Mouse (Mus musculus) regulatory T cell (primary cell): ENCODE results near the gene Siglecg.

Source experiments
- in situ Hi-C: fragments of 300-600 bp; cut with MboI, MseI; formaldehyde crosslinking; loops from one replicate; pipeline ENCODE4 v1.15.1; 2025; ENCODE audit warnings: high pct_unique_total_duplicates

Gene Siglecg

GRCm38 (mm10) chr7:43408131-43408553 is at the start of gene Siglecg:
Gene Siglecg, plus strand, starts transcription at chr7:43408204.
- in situ Hi-C loops: no loop called here

- in situ Hi-C loops: no loop called here
Measured at GRCm38 (mm10) chr7:43358556-43358955, 49.4 kb upstream of the Siglecg start.

- in situ Hi-C loops: no loop called here
Measured at GRCm38 (mm10) chr7:43361442-43361841, 46.6 kb upstream of the Siglecg start.

- in situ Hi-C loops: no loop called here
Measured at GRCm38 (mm10) chr7:43362021-43362420, 46.0 kb upstream of the Siglecg start.

- in situ Hi-C loops: loop anchor here (5.0 kb wide), 1 partner anchor 101 kb away; no protein-coding TSS in a partner anchor
Measured at GRCm38 (mm10) chr7:43378226-43378625, 29.8 kb upstream of the Siglecg start.

GRCm38 (mm10) chr7:43392349-43393121 is 15.5 kb upstream of the Siglecg start:
- in situ Hi-C loops: no loop called here

- in situ Hi-C loops: no loop called here
Measured at GRCm38 (mm10) chr7:43399501-43399900, 8.5 kb upstream of the Siglecg start.

- in situ Hi-C loops: no loop called here
Measured at GRCm38 (mm10) chr7:43402718-43403117, 5.3 kb upstream of the Siglecg start.

GRCm38 (mm10) chr7:43407573-43407972 is 431 bp upstream of the Siglecg start:
- in situ Hi-C loops: no loop called here

GRCm38 (mm10) chr7:43409084-43409483 is 1.1 kb downstream of the Siglecg start:
- in situ Hi-C loops: no loop called here

- in situ Hi-C loops: loop anchor here (5.0 kb wide), 1 partner anchor 1381 kb away; no protein-coding TSS in a partner anchor
Measured at GRCm38 (mm10) chr7:43411724-43412123, 3.7 kb downstream of the Siglecg start.

GRCm38 (mm10) chr7:43417298-43417697 is 9.3 kb downstream of the Siglecg start:
- in situ Hi-C loops: no loop called here

GRCm38 (mm10) chr7:43422995-43423617 is 15.1 kb downstream of the Siglecg start:
- in situ Hi-C loops: no loop called here

GRCm38 (mm10) chr7:43423991-43424625 is 16.1 kb downstream of the Siglecg start:
- in situ Hi-C loops: no loop called here

- in situ Hi-C loops: no loop called here
Measured at GRCm38 (mm10) chr7:43427406-43427805, 19.4 kb downstream of the Siglecg start, which contains the start of gene Lim2. Gene Lim2, plus strand, starts transcription at chr7:43427670.

GRCm38 (mm10) chr7:43429500-43429899 is 21.5 kb downstream of the Siglecg start:
- in situ Hi-C loops: no loop called here

GRCm38 (mm10) chr7:43432891-43433290 is 24.9 kb downstream of the Siglecg start:
- in situ Hi-C loops: no loop called here

- in situ Hi-C loops: no loop called here
Measured at GRCm38 (mm10) chr7:43434676-43435075, 26.7 kb downstream of the Siglecg start.

- in situ Hi-C loops: no loop called here
Measured at GRCm38 (mm10) chr7:43436341-43437255, 28.6 kb downstream of the Siglecg start, which contains the start of gene Nkg7. Gene Nkg7, plus strand, starts transcription at chr7:43437073.

- in situ Hi-C loops: no loop called here
Measured at GRCm38 (mm10) chr7:43438611-43439010, 30.6 kb downstream of the Siglecg start.

GRCm38 (mm10) chr7:43440482-43440881 is 32.5 kb downstream of the Siglecg start, which contains the start of gene Cldnd2:
Gene Cldnd2, plus strand, starts transcription at chr7:43440782.
- in situ Hi-C loops: no loop called here
